Mouse (Mus musculus) E14TG2a.4 (cell line): ENCODE measurements at regions not wholly inside any gene's neighbourhood (a gene's known extent, or its start where the extent isn't known, plus 50 kb on each side); places are given as distances from the start of the nearest gene placed in this dataset.
A peak's percentile ranks its signal among the peaks of the same experiment; 100 is the strongest.
"Not testable (repeated sequence)": the region's sequence is repeated elsewhere in the genome, so short reads cannot be mapped to it uniquely, and the experiment has no call there.

Source experiments
- CTCF ChIP-seq: conservative IDR thresholded peaks from 2 replicates; pipeline ENCODE4 v1.5.1; 2014; ENCODE audit warnings: low read length
- NANOG ChIP-seq: IDR thresholded peaks from 2 replicates; pipeline ENCODE4 v1.6.1; 2014; ENCODE audit warnings: borderline replicate concordance, low read length, mixed read lengths
- POU5F1 ChIP-seq: IDR thresholded peaks from 2 replicates; pipeline ENCODE4 v1.6.1; 2014; ENCODE audit warnings: low read length, borderline replicate concordance

GRCm38 (mm10) chr13:5583681-5584080, 277.6 kb upstream of the Klf6 start:
- TF ChIP-seq CTCF, NANOG: not testable (repeated sequence)
- TF ChIP-seq POU5F1 = peak; percentile 78
